Mouse (Mus musculus) urinary bladder, postnatal 0 days (tissue): Measurements from ENCODE around the gene Vmn1r177. TPM values are rescaled to one million over a fixed set of nuclear protein-coding genes. Genes with fewer than 3 reads are reported as not detected.

Experiments
- polyA plus RNA-seq: library from polyadenylated mRNA; unstranded; fragments of >200 nt; fragmentation: Nextera tagmentation; extraction: Ambion mirVana; gene quantifications from 2 replicates; pipeline ENCODE4 v1.2.1, GENCODE M21; 2015

Gene Vmn1r177
- not detected in 2 replicates for polyA plus RNA-seq

DNA sequence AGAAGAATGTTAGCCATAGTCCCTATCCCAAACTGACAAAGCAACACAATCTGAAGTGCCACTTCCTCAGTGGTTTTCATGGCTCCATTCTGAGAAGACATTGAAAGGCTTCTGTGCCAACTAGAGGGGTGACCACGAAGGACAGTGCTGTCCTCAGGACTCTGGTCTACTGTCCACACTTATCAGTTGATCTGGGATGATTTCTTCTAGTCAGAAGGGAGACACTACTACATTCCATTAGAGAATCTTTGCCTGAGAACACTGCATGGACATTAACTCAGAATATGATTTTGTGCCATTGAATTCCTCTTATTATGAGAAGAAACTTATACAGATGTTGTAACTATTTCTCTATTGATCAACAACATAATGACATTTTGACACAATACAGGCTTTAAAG lies at the start of gene Vmn1r177:
Vmn1r177 (minus strand) TSS at position 101 of the 400 bp plus-strand sequence.

DNA sequence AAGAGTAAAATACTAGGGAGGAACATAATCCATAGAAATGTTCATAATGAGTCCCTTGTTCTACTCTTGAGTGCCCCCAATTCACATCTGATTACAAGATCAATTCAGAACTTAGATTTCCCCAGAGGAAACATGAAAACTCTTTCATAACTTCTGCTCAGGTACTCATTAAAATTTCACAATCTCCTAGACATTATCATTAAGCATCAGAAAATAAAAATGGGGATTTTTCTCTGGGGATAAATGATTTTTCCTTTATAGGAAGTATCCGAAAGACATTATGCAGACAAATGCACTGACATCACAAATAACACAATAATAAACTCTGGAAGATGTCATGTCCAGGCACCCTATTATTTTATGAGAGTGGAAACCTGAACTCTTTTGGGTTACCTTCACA lies 25.5 kb upstream of the Vmn1r177 start, which contains the start of gene Vmn1r178:
Vmn1r178 (plus strand) TSS at position 301 of the 400 bp plus-strand sequence.

DNA sequence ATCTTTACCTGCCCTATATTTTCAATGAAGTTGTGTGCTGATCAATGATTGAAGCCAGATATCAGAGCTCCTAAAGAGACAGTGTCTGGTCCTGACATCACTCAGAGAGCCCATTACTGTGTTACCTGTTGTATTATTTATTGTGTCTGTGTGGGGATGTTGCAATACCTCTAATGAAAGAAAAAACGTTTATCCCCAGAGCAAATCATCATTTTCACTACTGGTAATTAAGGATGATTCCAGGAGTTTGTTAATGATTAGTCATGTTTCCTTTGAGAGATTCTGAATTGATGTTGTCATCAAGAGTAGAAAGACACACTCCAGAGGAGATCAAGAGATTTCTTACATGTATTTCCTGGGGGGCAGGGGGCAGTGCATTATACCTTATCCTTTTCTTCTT lies 29.0 kb downstream of the Vmn1r177 start, which contains the start of gene Vmn1r176:
Vmn1r176 (minus strand) TSS at position 101 of the 400 bp plus-strand sequence.

Other genes starting within 250 kb of the Vmn1r177 start
- gene Vmn1r171, start 235.7 kb downstream of the Vmn1r177 start, polyA plus RNA-seq: not detected in 2 replicates
- not detected in 2 replicates for gene Vmn1r172, start 208.1 kb downstream of the Vmn1r177 start, polyA plus RNA-seq
- gene Vmn1r173, start 165.7 kb downstream of the Vmn1r177 start, polyA plus RNA-seq: not detected in 2 replicates
- gene Vmn1r174, start 114.2 kb downstream of the Vmn1r177 start, polyA plus RNA-seq: not detected in 2 replicates
- not detected in 2 replicates for gene Vmn1r175, start 55.8 kb downstream of the Vmn1r177 start, polyA plus RNA-seq
- not detected in 2 replicates for gene Vmn1r176, start 29.1 kb downstream of the Vmn1r177 start, polyA plus RNA-seq
- not detected in 2 replicates for gene Vmn1r178, start 25.6 kb upstream of the Vmn1r177 start, polyA plus RNA-seq
- gene Vmn1r179, start 60.5 kb upstream of the Vmn1r177 start, polyA plus RNA-seq: not detected in 2 replicates
- not detected in 2 replicates for gene Vmn1r180, start 84.2 kb upstream of the Vmn1r177 start, polyA plus RNA-seq
- not detected in 2 replicates for gene Vmn1r181, start 108.2 kb upstream of the Vmn1r177 start, polyA plus RNA-seq
- not detected in 2 replicates for gene V1rd19, start 135.2 kb upstream of the Vmn1r177 start, polyA plus RNA-seq
- not detected in 2 replicates for gene Vmn1r183, start 186.8 kb upstream of the Vmn1r177 start, polyA plus RNA-seq
- 6.7 and 6.8 TPM in 2 replicates for gene Zfp180, start 215.5 kb upstream of the Vmn1r177 start, polyA plus RNA-seq
- gene Zfp112, start 245.9 kb upstream of the Vmn1r177 start, polyA plus RNA-seq: 2.5 and 3.2 TPM in 2 replicates